Comparison of ENCODE assay signal across 8 mouse cellular contexts in the genomic region with DNA sequence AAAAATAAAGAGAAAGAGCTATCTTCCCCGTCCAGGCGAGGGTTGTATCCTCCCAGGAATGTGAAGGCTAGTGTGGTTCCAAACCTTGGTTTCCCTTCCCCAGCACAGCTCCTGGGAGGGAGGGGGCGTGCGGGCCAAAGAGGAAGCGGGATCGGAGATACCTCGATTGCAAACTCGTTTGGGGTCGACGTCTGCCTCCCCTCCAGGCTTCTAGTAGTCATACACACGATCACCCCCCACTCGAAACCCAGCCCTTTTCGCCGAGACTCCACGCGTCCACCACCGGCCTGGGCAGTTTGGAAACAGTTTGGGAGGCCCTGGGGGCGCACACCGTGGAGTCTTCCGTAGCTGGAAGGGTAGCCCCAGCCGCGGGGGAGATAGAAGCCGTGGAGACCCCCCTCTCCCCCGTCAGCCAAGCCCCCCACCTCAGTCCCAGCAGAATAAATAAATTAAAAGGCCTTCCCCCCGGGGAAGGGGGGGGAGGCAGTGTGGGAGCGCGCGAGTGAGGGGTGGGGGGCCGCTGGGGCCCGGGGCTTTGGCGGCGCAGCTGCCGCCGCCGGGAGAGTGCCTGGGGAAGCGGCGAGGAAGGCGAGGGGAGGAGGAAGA. TPM values are rescaled to one million over a fixed set of nuclear protein-coding genes. Genes with fewer than 3 reads are reported as not detected.
DNase-seq lines count a peak whose midpoint lies in the region; ATAC-seq lines count a peak whose summit lies in the region.

No protein-coding gene starts in this region.

- 3% methylated on average over 25 of the region's 38 CpGs for WGBS in embryonic facial prominence, embryonic 14.5 days
- WGBS in hindbrain, embryonic 13.5 days: under 1% methylated on average over 34 of the region's 38 CpGs
- WGBS in liver, embryonic 15.5 days (ENCODE audit: insufficient replicate concordance): under 1% methylated on average over 37 of the region's 38 CpGs
- WGBS in neural tube, embryonic 12.5 days: 0% methylated on average over 35 of the region's 38 CpGs

- peak overlapping the region; percentile 100 for H3K27ac ChIP-seq in embryonic facial prominence, embryonic 14.5 days (replicated peaks; ENCODE audit: low read depth, low read length)
- peak overlapping the region; percentile 100 for H3K27ac ChIP-seq in hindbrain, embryonic 13.5 days
- H3K27ac ChIP-seq in liver, embryonic 15.5 days (replicated peaks): peak overlapping the region; percentile 99
- peak overlapping the region; percentile 98 for H3K27ac ChIP-seq in neural tube, embryonic 12.5 days

- intact Hi-C loops in left cerebral cortex, postnatal 10 days (cut with DNase I): no loop called here
- intact Hi-C loops in left cerebral cortex, postnatal 14 days (cut with DNase I): no loop called here

- H3K4me1 ChIP-seq in embryonic facial prominence, embryonic 14.5 days (ENCODE audit: control insufficient read depth, insufficient read depth, low read length): peaks cover 35% of the 10 kb centered on the region
- peaks cover 51% of the 10 kb centered on the region for H3K4me1 ChIP-seq in hindbrain, embryonic 13.5 days (replicated peaks)
- peaks cover 69% of the 10 kb centered on the region for H3K4me1 ChIP-seq in liver, embryonic 15.5 days (replicated peaks)
- peaks cover 45% of the 10 kb centered on the region for H3K4me1 ChIP-seq in neural tube, embryonic 12.5 days

- peaks cover 11% of the 10 kb centered on the region for H3K36me3 ChIP-seq in embryonic facial prominence, embryonic 14.5 days (ENCODE audit: control insufficient read depth, insufficient read depth, low read length)
- peaks cover 5% of the 10 kb centered on the region for H3K36me3 ChIP-seq in hindbrain, embryonic 13.5 days
- peaks cover 22% of the 10 kb centered on the region for H3K36me3 ChIP-seq in liver, embryonic 15.5 days (replicated peaks)
- H3K36me3 ChIP-seq in neural tube, embryonic 12.5 days: peaks cover 11% of the 10 kb centered on the region

- peak overlapping the region; percentile 100 for H3K9ac ChIP-seq in embryonic facial prominence, embryonic 14.5 days (ENCODE audit: low read depth, low read length)
- H3K9ac ChIP-seq in hindbrain, embryonic 13.5 days: peak overlapping the region; percentile 100
- peak overlapping the region; percentile 98 for H3K9ac ChIP-seq in liver, embryonic 15.5 days
- peak overlapping the region; percentile 100 for H3K9ac ChIP-seq in neural tube, embryonic 12.5 days

- H3K9me3 ChIP-seq in embryonic facial prominence, embryonic 14.5 days (ENCODE audit: control insufficient read depth, low read length): no peaks in the 10 kb centered on the region
- no peaks in the 10 kb centered on the region for H3K9me3 ChIP-seq in hindbrain, embryonic 13.5 days
- H3K9me3 ChIP-seq in liver, embryonic 15.5 days (replicated peaks): no peaks in the 10 kb centered on the region
- no peaks in the 10 kb centered on the region for H3K9me3 ChIP-seq in neural tube, embryonic 12.5 days

- peak overlapping the region; percentile 90 for H3K4me3 ChIP-seq in embryonic facial prominence, embryonic 14.5 days (ENCODE audit: low read depth, low read length)
- peak overlapping the region; percentile 76 for H3K4me3 ChIP-seq in hindbrain, embryonic 13.5 days
- peak overlapping the region; percentile 95 for H3K4me3 ChIP-seq in liver, embryonic 15.5 days (replicated peaks)
- peak overlapping the region; percentile 99 for H3K4me3 ChIP-seq in neural tube, embryonic 12.5 days

- no peaks in the 10 kb centered on the region for H3K27me3 ChIP-seq in embryonic facial prominence, embryonic 14.5 days (replicated peaks; ENCODE audit: control insufficient read depth, insufficient read depth, low read length)
- no peaks in the 10 kb centered on the region for H3K27me3 ChIP-seq in hindbrain, embryonic 13.5 days
- H3K27me3 ChIP-seq in liver, embryonic 15.5 days: no peaks in the 10 kb centered on the region
- H3K27me3 ChIP-seq in neural tube, embryonic 12.5 days (replicated peaks): no peaks in the 10 kb centered on the region

- H3K4me2 ChIP-seq in embryonic facial prominence, embryonic 14.5 days (ENCODE audit: low read depth, low read length): peak overlapping the region; percentile 100
- H3K4me2 ChIP-seq in hindbrain, embryonic 13.5 days: peak overlapping the region; percentile 100
- H3K4me2 ChIP-seq in liver, embryonic 15.5 days: peak overlapping the region; percentile 99
- H3K4me2 ChIP-seq in neural tube, embryonic 12.5 days (replicated peaks): peak overlapping the region; percentile 100

- ATAC-seq in embryonic facial prominence, embryonic 14.5 days (ENCODE audit: low read depth): no peak
- peak; percentile 44; the same call in 1 of the 2 replicates for ATAC-seq in hindbrain, embryonic 13.5 days (ENCODE audit: low FRiP score)
- ATAC-seq in liver, embryonic 15.5 days (ENCODE audit: insufficient read depth): no peak
- ATAC-seq in neural tube, embryonic 12.5 days (ENCODE audit: low FRiP score, low read depth): peak; percentile 23
- ATAC-seq in activated CD4-positive, CD25-positive, alpha-beta regulatory T cell, adult 4 months: no peak

- peak; percentile 55 to 79 for DNase-seq in left cerebral cortex, postnatal 10 days (ENCODE audit: extremely low spot score in 1 of 2, low spot score in 2 of 2)
- DNase-seq in left cerebral cortex, postnatal 14 days (ENCODE audit: low spot score in 2 of 2): no peak
- DNase-seq in adrenal gland, postnatal 10 days: peak; percentile 77
- DNase-seq in embryonic facial prominence, embryonic 14.5 days (ENCODE audit: low spot score): peak; percentile 80

RNA-seq across cellular contexts. Expression of a gene that starts 0.3 kb away (rescaled TPM):
- 10 to 100 TPM; 30.3 to 32.6 TPM for total RNA-seq in left cerebral cortex, postnatal 10 days (2021)
- total RNA-seq in left cerebral cortex, postnatal 14 days (2021): 10 to 100 TPM; 31.3 to 31.4 TPM
- 10 to 100 TPM; 19.5 to 27.4 TPM for total RNA-seq in adrenal gland, postnatal 10 days (2021)
- polyA plus RNA-seq in embryonic facial prominence, embryonic 14.5 days (2014; fragmentation: Nextera tagmentation; extraction: Ambion mirVana): 9.8 and 9.9 TPM in 2 replicates
- polyA plus RNA-seq in hindbrain, embryonic 13.5 days (2015; fragmentation: Nextera tagmentation; extraction: Ambion mirVana): 12.9 and 13.1 TPM in 2 replicates
- polyA plus RNA-seq in liver, embryonic 15.5 days (2015; fragmentation: Nextera tagmentation; extraction: Ambion mirVana): 3.9 and 4.2 TPM in 2 replicates
- 12.9 and 13.0 TPM in 2 replicates for polyA plus RNA-seq in neural tube, embryonic 12.5 days (2016; fragmentation: Nextera tagmentation; extraction: Ambion mirVana)
- 10 to 100 TPM; 12.5 to 12.9 TPM for polyA plus RNA-seq in activated CD4-positive, CD25-positive, alpha-beta regulatory T cell, adult 4 months (2017; shearing (Covaris generic))

RNA-seq across cellular contexts. Expression of a gene that starts 9.2 kb away (rescaled TPM):
- 10 to 100 TPM; 56.0 to 56.7 TPM for total RNA-seq in left cerebral cortex, postnatal 10 days (2021)
- total RNA-seq in left cerebral cortex, postnatal 14 days (2021): 10 to 100 TPM; 54.3 to 56.3 TPM
- total RNA-seq in adrenal gland, postnatal 10 days (2021): 1 to 10 TPM; 1.6 to 1.8 TPM
- 4.1 and 5.2 TPM in 2 replicates for polyA plus RNA-seq in embryonic facial prominence, embryonic 14.5 days (2014; fragmentation: Nextera tagmentation; extraction: Ambion mirVana)
- polyA plus RNA-seq in hindbrain, embryonic 13.5 days (2015; fragmentation: Nextera tagmentation; extraction: Ambion mirVana): 5.1 and 5.8 TPM in 2 replicates
- polyA plus RNA-seq in liver, embryonic 15.5 days (2015; fragmentation: Nextera tagmentation; extraction: Ambion mirVana): 1.7 and 2.1 TPM in 2 replicates
- polyA plus RNA-seq in neural tube, embryonic 12.5 days (2016; fragmentation: Nextera tagmentation; extraction: Ambion mirVana): 2.4 and 2.9 TPM in 2 replicates
- polyA plus RNA-seq in activated CD4-positive, CD25-positive, alpha-beta regulatory T cell, adult 4 months (2017; shearing (Covaris generic)): 10 to 100 TPM; 54.3 to 75.1 TPM

RNA-seq across cellular contexts. Expression of a gene that starts 27.6 kb away (rescaled TPM):
- 10 to 100 TPM; 37.9 to 38.9 TPM for total RNA-seq in left cerebral cortex, postnatal 10 days (2021)
- 10 to 100 TPM; 29.2 to 29.7 TPM for total RNA-seq in left cerebral cortex, postnatal 14 days (2021)
- 10 to 100 TPM; 29.0 to 29.4 TPM for total RNA-seq in adrenal gland, postnatal 10 days (2021)
- polyA plus RNA-seq in embryonic facial prominence, embryonic 14.5 days (2014; fragmentation: Nextera tagmentation; extraction: Ambion mirVana): 49.5 and 58.1 TPM in 2 replicates
- polyA plus RNA-seq in hindbrain, embryonic 13.5 days (2015; fragmentation: Nextera tagmentation; extraction: Ambion mirVana): 76.0 and 79.3 TPM in 2 replicates
- polyA plus RNA-seq in liver, embryonic 15.5 days (2015; fragmentation: Nextera tagmentation; extraction: Ambion mirVana): 70.1 and 77.2 TPM in 2 replicates
- 74.1 and 77.7 TPM in 2 replicates for polyA plus RNA-seq in neural tube, embryonic 12.5 days (2016; fragmentation: Nextera tagmentation; extraction: Ambion mirVana)
- polyA plus RNA-seq in activated CD4-positive, CD25-positive, alpha-beta regulatory T cell, adult 4 months (2017; shearing (Covaris generic)): 10 to 100 TPM; 31.6 to 42.2 TPM

RNA-seq across cellular contexts. Expression of a gene that starts 40.9 kb away (rescaled TPM):
- total RNA-seq in left cerebral cortex, postnatal 10 days (2021): not detected
- not detected for total RNA-seq in left cerebral cortex, postnatal 14 days (2021)
- 100 to 1,000 TPM in 1 of 2 experiments, 10 to 100 TPM in 1; 65.8 to 142 TPM for total RNA-seq in adrenal gland, postnatal 10 days (2021)
- polyA plus RNA-seq in embryonic facial prominence, embryonic 14.5 days (2014; fragmentation: Nextera tagmentation; extraction: Ambion mirVana): not detected in 2 replicates
- polyA plus RNA-seq in hindbrain, embryonic 13.5 days (2015; fragmentation: Nextera tagmentation; extraction: Ambion mirVana): not detected in 2 replicates
- polyA plus RNA-seq in liver, embryonic 15.5 days (2015; fragmentation: Nextera tagmentation; extraction: Ambion mirVana): 61.7 and 87.5 TPM in 2 replicates
- not detected in 2 replicates for polyA plus RNA-seq in neural tube, embryonic 12.5 days (2016; fragmentation: Nextera tagmentation; extraction: Ambion mirVana)
- polyA plus RNA-seq in activated CD4-positive, CD25-positive, alpha-beta regulatory T cell, adult 4 months (2017; shearing (Covaris generic)): not detected

Comparison
In these comparisons a context has a peak if more than half of its experiments do, and no peak if none do; other contexts are left out.
1. DNase-seq: peak in left cerebral cortex, postnatal 10 days (2 of 2), adrenal gland, postnatal 10 days (single experiment) and embryonic facial prominence, embryonic 14.5 days (single experiment); none in left cerebral cortex, postnatal 14 days (0 of 2).
2. ATAC-seq: peak in hindbrain, embryonic 13.5 days (single experiment) and neural tube, embryonic 12.5 days (single experiment); none in embryonic facial prominence, embryonic 14.5 days (single experiment), liver, embryonic 15.5 days (single experiment) and activated CD4-positive, CD25-positive, alpha-beta regulatory T cell, adult 4 months (single experiment).
3. Peak in every context shown above with its lines, with median percentiles within 50 percentile points of each other: H3K27ac ChIP-seq, H3K4me2 ChIP-seq, H3K4me3 ChIP-seq and H3K9ac ChIP-seq.